Mouse (Mus musculus): Measurements from ENCODE around the gene Anln.
"Not testable (repeated sequence)": the region's sequence is repeated elsewhere in the genome, so short reads cannot be mapped to it uniquely, and the experiment has no call there.

Anln gene

DNA sequence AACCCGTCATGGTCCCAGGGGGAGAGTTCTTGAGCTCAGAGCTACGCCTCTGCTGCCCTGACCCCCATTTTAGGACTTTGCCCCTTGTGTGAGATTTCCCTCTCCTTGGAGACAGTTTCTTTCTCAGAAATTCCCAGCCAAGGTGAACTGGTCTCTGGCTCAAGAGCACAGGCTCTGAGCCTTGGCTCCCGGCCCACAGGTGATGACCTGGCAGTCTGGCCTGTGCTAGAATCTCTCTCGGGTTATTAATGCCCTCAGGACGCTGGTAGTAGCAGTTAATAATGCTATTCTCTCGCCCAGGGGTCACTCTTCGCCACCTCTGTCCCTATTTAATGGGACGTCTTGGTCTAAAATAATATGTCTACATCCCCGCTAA lies 61.9 kb downstream of the Anln start:
- DNase-seq (ENCODE audit: extremely low read depth, insufficient read length, low spot score): no peak

DNA sequence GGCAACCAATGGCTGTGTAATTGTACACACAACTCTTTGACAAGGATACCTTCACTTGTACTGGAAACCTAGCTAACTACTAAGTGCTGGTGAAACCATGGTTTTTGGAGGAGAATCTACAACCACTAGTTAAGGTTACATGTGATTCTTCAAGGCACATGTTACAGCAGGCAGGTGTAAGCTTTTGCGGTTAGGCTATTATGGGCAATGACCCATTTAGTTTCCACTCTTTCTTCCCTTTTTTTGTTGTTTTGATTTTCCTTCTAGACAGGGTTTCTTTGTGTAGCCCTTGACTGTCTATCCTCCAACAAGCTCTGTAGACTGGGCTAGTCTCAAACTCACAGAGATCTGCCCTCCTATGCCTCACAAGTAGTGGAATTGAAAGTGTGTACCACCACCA lies 64.4 kb downstream of the Anln start:
- no peak for DNase-seq (ENCODE audit: extremely low read depth, insufficient read length, low spot score)

DNA sequence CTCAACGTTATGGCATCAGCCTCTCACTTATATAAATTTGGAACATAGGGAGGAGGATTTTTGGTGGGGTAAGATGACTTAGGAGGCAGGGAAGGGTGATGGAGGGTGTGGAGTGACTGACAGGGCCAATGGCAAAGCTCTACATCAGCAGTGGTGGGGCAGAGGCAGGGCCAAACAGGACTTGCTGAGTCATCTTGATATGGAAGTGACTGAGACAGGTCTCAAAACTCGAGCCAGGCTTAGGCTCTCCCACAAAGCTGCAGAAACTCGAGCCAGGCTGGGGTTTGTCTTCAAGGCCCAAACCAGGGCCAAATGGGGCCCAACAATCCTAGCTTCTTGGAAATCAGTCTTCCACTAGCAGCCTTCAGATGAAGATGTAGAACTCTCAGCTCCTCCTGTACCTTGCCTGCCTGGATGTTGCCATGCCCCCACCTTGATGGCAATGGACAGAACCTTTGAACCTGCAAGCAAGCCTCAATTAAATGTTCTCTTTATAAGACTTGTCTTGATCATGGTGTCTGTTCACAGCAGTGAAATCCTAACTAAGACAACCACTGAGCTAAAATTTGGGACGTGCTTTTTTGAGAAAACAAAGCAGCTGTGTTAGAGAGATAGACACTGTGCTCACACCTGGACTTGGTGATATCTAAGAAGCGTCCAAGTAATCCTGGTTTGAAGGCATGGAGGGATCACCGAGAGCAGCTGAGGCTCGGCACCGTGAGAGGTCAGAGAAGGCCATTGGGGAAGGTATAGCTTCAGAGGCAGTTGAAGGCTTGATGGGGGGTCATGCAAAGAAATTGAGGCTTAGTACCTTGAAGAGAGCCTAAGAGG lies 66.4 kb downstream of the Anln start:
- DNase-seq (ENCODE audit: extremely low read depth, insufficient read length, low spot score): no peak

DNA sequence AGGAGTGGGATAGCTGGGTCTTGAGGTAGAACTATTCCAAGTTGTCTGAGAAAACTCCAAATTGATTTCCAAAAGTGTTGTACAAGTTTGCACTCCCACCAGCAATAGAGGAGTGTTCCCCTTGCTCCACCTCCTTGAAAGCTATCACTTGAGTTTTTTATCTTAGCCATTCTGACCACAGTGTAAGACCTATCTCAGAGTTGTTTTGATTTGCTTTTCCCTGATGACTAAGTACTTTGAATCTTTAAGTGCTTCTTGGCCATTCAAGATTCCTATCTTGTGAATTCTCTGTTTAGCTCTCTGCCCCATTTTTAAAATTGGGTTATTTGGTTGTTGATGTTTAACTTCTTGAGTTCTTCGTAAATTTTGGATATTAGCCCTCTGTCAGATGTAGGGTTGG lies 69.9 kb downstream of the Anln start:
- no peak for DNase-seq (ENCODE audit: extremely low read depth, insufficient read length, low spot score)

DNA sequence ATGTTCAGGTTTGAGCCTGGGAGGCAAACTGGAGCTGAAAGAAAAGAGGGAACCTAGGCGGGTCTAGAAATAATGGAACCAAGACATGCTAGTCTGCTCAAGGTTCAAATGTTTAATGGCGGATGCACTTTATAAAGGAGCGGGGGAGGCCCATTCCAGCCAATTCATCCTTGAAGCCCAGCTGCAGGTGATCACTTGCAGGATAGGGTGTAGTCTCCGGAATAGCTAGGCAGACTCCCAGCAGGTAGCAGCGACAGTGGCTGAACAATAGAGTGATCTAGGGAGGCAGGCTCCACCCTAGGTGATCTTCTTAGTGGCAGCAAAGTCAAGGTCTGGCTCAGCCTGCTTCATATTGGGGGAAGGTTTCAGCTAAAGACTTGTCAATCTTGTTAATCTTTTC lies 72.9 kb downstream of the Anln start:
- DNase-seq (ENCODE audit: extremely low read depth, insufficient read length, low spot score): not testable (repeated sequence)

DNA sequence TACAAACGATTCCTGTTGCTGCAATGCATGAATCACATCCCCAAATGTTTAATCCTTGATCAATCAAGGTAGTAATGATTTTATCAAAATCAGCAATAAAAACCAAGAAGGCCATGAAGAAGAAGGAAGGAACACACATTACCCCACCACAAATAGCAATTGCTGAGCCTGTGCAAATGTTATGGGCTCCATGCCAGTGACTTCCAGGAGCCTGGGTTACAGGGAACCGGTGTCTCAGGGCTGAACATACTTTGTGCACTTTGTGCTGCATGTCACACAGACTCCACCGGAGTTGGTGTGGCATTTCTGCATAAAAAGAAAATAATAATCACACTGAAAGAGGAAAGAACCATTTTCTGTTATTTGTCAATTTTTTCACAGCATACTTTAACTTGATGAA lies 74.9 kb downstream of the Anln start:
- no peak for DNase-seq (ENCODE audit: extremely low read depth, insufficient read length, low spot score)

DNA sequence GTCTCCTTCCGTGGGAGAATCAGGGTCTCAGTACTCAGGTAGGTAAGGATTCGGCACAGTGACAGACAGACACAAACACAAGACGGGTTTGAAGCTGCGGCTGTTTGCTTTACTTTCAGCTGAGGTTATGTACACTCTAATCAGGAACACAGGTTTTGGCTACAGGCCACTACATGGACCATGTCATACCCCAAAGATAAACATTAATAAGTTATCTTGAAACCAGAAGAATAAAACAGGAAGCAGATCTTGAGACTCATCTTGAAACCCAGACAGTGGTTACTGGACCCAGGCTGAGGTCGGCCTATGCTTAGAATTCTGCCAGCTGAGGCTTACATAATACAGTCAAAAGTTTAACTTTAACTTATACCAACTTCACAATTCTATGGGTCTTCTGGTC lies 75.8 kb downstream of the Anln start:
- DNase-seq (ENCODE audit: extremely low read depth, insufficient read length, low spot score): no peak

DNA sequence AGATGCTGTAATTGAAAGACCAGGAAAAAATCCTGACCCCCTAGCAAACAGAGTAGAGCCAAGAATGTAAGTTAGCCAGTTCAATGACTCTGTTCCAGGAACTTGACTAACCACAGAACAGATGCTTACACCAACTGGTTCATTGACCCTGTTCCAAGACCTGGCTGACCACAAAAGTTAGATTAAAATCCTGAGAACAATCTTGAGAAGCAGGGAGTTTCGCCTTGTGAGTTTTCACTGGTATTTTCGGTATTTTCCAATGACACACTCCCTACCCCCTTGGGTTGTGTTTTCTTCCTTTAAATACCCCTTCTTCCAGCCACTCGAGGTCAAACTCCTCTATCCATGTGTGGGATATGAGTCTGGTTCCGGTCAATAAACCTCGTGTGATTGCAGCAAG lies 79.3 kb downstream of the Anln start:
- DNase-seq (ENCODE audit: extremely low read depth, insufficient read length, low spot score): peak; percentile 48

DNA sequence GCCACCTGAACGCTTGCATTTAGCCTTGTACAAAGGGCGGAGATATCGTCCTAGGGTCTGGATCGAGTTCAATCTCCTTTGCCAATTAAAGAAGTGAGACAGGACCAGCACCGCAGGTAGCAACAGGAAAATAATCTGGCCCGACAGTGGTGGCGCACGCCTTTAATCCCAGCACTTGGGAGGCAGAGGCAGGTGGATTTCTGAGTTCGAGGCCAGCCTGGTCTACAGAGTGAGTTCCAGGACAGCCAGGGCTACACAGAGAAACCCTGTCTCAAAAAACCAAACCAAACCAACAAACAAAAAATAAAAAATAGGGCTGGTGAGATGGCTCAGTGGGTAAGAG lies 81.1 kb downstream of the Anln start:
- DNase-seq (ENCODE audit: extremely low read depth, insufficient read length, low spot score): not testable (repeated sequence)

GRCm38 (mm10) chr9:22307156-22307919 lies 81.7 kb downstream of the Anln start, which contains the start of gene Zfp810:
Zfp810 (minus strand) TSS chr9:22307648.
- DNase-seq (ENCODE audit: extremely low read depth, insufficient read length, low spot score): no peak

DNA sequence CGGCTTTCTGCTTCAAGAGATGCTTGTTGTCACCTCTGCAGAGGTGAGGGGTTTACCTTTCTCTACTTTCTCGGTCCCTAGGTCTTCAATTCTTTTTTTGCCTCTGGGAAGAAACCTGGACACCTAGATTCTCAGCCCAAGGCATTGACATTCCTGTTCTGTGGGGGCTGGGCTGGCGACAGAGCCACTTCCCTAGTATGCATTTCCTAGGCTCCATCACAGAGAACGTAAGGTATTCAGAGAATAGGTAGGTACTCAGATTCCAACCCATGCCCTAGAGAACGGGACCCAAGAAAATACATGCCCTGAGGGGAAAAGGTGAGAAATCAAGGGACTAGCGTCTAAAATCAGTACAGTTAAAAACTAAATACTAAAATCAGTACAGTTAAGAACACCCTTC lies 82.3 kb downstream of the Anln start:
- DNase-seq (ENCODE audit: extremely low read depth, insufficient read length, low spot score): no peak

- no peak for DNase-seq (ENCODE audit: extremely low read depth, insufficient read length, low spot score)
These were observed 86.8 kb downstream of the Anln start for GRCm38 (mm10) chr9:22302199-22302598.

Measured in 3134 (cell line).